Mouse (Mus musculus): ENCODE data around the gene Qrich1. TPM values are rescaled to one million over a fixed set of nuclear protein-coding genes. Genes with fewer than 3 reads are reported as not detected.

Gene Qrich1
- polyA plus RNA-seq, 1 experiment from 2014 or later, result 43.5 TPM

- H3K27ac ChIP-seq (replicated peaks), result no peak overlapping the region
- no peak overlapping the region for H3K9ac ChIP-seq
- 79% methylated on average over 15 of the region's 15 CpGs for WGBS (ENCODE audit: insufficient replicate concordance)
- H3K4me2 ChIP-seq, result no peak overlapping the region
- H3K4me1 ChIP-seq (replicated peaks), result peaks cover 15% of the 10 kb centered on the region
- no peaks in the 10 kb centered on the region for H3K9me3 ChIP-seq (replicated peaks)
- H3K4me3 ChIP-seq (replicated peaks), result no peak overlapping the region
- peaks cover 13% of the 10 kb centered on the region; the same call in 1 of the 2 replicates for H3K27me3 ChIP-seq
- peaks cover 6% of the 10 kb centered on the region; the same call in 1 of the 2 replicates for H3K36me3 ChIP-seq (replicated peaks)
- no peak for ATAC-seq (ENCODE audit: insufficient read depth)
Measured at GRCm38 (mm10) chr9:108484021-108484420, 32.6 kb upstream of the Qrich1 start.

- Histone ChIP-seq H3K27me3 (no peaks in the 10 kb centered on the region), H3K9ac (no peak overlapping the region), H3K4me2 (no peak overlapping the region), H3K4me1 (replicated peaks) (peaks cover 11% of the 10 kb centered on the region), H3K27ac (replicated peaks) (no peak overlapping the region), H3K36me3 (replicated peaks) (peaks cover 6% of the 10 kb centered on the region; the same call in 1 of the 2 replicates), H3K9me3 (replicated peaks) (no peaks in the 10 kb centered on the region), H3K4me3 (replicated peaks) (no peak overlapping the region)
- no peak for ATAC-seq (ENCODE audit: insufficient read depth)
- WGBS (ENCODE audit: insufficient replicate concordance), result 78% methylated on average over 19 of the region's 19 CpGs
Measured at GRCm38 (mm10) chr9:108485301-108485875, 31.2 kb upstream of the Qrich1 start.

- WGBS (ENCODE audit: insufficient replicate concordance), result 65% methylated on average over 8 of the region's 8 CpGs
- ATAC-seq (ENCODE audit: insufficient read depth), result no peak
- Histone ChIP-seq H3K9ac (no peak overlapping the region), H3K4me2 (no peak overlapping the region), H3K27me3 (no peaks in the 10 kb centered on the region), H3K4me1 (replicated peaks) (peaks cover 19% of the 10 kb centered on the region), H3K9me3 (replicated peaks) (no peaks in the 10 kb centered on the region), H3K27ac (replicated peaks) (no peak overlapping the region), H3K36me3 (replicated peaks) (peaks cover 6% of the 10 kb centered on the region; the same call in 1 of the 2 replicates), H3K4me3 (replicated peaks) (no peak overlapping the region)
Measured at GRCm38 (mm10) chr9:108486973-108487530, 29.6 kb upstream of the Qrich1 start.

GRCm38 (mm10) chr9:108488403-108488802, 28.2 kb upstream of the Qrich1 start:
- Histone ChIP-seq H3K27me3 (no peaks in the 10 kb centered on the region), H3K9me3 (replicated peaks) (no peaks in the 10 kb centered on the region), H3K9ac (no peak overlapping the region), H3K4me3 (replicated peaks) (no peak overlapping the region), H3K4me1 (replicated peaks) (peaks cover 29% of the 10 kb centered on the region), H3K27ac (replicated peaks) (no peak overlapping the region), H3K4me2 (no peak overlapping the region), H3K36me3 (replicated peaks) (peaks cover 19% of the 10 kb centered on the region)
- WGBS (ENCODE audit: insufficient replicate concordance), result 83% methylated on average over 17 of the region's 17 CpGs
- ATAC-seq (ENCODE audit: insufficient read depth), result no peak

- peaks cover 29% of the 10 kb centered on the region for H3K4me1 ChIP-seq (replicated peaks)
- H3K4me2 ChIP-seq, result no peak overlapping the region
- no peak overlapping the region for H3K9ac ChIP-seq
- H3K36me3 ChIP-seq (replicated peaks), result peaks cover 27% of the 10 kb centered on the region
- H3K4me3 ChIP-seq (replicated peaks), result no peak overlapping the region
- H3K9me3 ChIP-seq (replicated peaks), result no peaks in the 10 kb centered on the region
- H3K27ac ChIP-seq (replicated peaks), result peak overlapping the region; percentile 97; the same call in 1 of the 2 replicates
- no peak for ATAC-seq (ENCODE audit: insufficient read depth)
- 88% methylated on average over 20 of the region's 20 CpGs for WGBS (ENCODE audit: insufficient replicate concordance)
- H3K27me3 ChIP-seq, result no peaks in the 10 kb centered on the region
Measured at GRCm38 (mm10) chr9:108489215-108489614, 27.4 kb upstream of the Qrich1 start.

- peak overlapping the region; percentile 87 for H3K4me2 ChIP-seq
- H3K4me3 ChIP-seq (replicated peaks), result peak overlapping the region; percentile 96
- WGBS (ENCODE audit: insufficient replicate concordance), result 70% methylated on average over 26 of the region's 26 CpGs
- no peaks in the 10 kb centered on the region for H3K9me3 ChIP-seq (replicated peaks)
- peak overlapping the region; percentile 92 for H3K9ac ChIP-seq
- no peaks in the 10 kb centered on the region for H3K27me3 ChIP-seq
- peaks cover 34% of the 10 kb centered on the region for H3K36me3 ChIP-seq (replicated peaks)
- no peak for ATAC-seq (ENCODE audit: insufficient read depth)
- H3K4me1 ChIP-seq (replicated peaks), result peaks cover 29% of the 10 kb centered on the region
- peak overlapping the region; percentile 97 for H3K27ac ChIP-seq (replicated peaks)
Measured at GRCm38 (mm10) chr9:108489702-108490558, 26.7 kb upstream of the Qrich1 start.

GRCm38 (mm10) chr9:108490559-108491285, 25.9 kb upstream of the Qrich1 start, which contains the start of gene Usp19:
Gene Usp19 (plus strand): TSS chr9:108490602.
- Histone ChIP-seq H3K9ac (peak within 1 kb of the TSS; percentile 92), H3K4me1 (replicated peaks) (peaks cover 29% of the 10 kb centered on the region), H3K27me3 (no peaks in the 10 kb centered on the region), H3K9me3 (replicated peaks) (no peaks in the 10 kb centered on the region), H3K27ac (replicated peaks) (peak within 1 kb of the TSS; percentile 97), H3K4me3 (replicated peaks) (peak within 1 kb of the TSS; percentile 96), H3K4me2 (peak within 1 kb of the TSS; percentile 87), H3K36me3 (replicated peaks) (peaks cover 42% of the 10 kb centered on the region)
- peak; percentile 88 for ATAC-seq (ENCODE audit: insufficient read depth)
- WGBS (ENCODE audit: insufficient replicate concordance), result under 1% methylated on average over 69 of the region's 69 CpGs

GRCm38 (mm10) chr9:108491286-108491580, 25.4 kb upstream of the Qrich1 start:
- Histone ChIP-seq H3K4me2 (peak overlapping the region; percentile 87), H3K27ac (replicated peaks) (peak overlapping the region; percentile 97), H3K36me3 (replicated peaks) (peaks cover 47% of the 10 kb centered on the region), H3K4me3 (replicated peaks) (peak overlapping the region; percentile 96), H3K4me1 (replicated peaks) (peaks cover 29% of the 10 kb centered on the region), H3K27me3 (no peaks in the 10 kb centered on the region), H3K9ac (peak overlapping the region; percentile 92), H3K9me3 (replicated peaks) (no peaks in the 10 kb centered on the region)
- 1% methylated on average over 12 of the region's 12 CpGs for WGBS (ENCODE audit: insufficient replicate concordance)
- peak; percentile 19; the same call in 1 of the 2 replicates for ATAC-seq (ENCODE audit: insufficient read depth)

GRCm38 (mm10) chr9:108492043-108492750, 24.4 kb upstream of the Qrich1 start:
- ATAC-seq (ENCODE audit: insufficient read depth), result no peak
- Histone ChIP-seq H3K9ac (peak overlapping the region; percentile 92), H3K4me3 (replicated peaks) (peak overlapping the region; percentile 96), H3K27ac (replicated peaks) (peak overlapping the region; percentile 97), H3K9me3 (replicated peaks) (no peaks in the 10 kb centered on the region), H3K4me2 (peak overlapping the region; percentile 87), H3K36me3 (replicated peaks) (peaks cover 54% of the 10 kb centered on the region), H3K4me1 (replicated peaks) (peaks cover 29% of the 10 kb centered on the region), H3K27me3 (no peaks in the 10 kb centered on the region)
- WGBS (ENCODE audit: insufficient replicate concordance), result 68% methylated on average over 16 of the region's 16 CpGs

GRCm38 (mm10) chr9:108493246-108493645, 23.4 kb upstream of the Qrich1 start:
- WGBS (ENCODE audit: insufficient replicate concordance), result 88% methylated on average over 8 of the region's 8 CpGs
- ATAC-seq (ENCODE audit: insufficient read depth), result no peak
- no peaks in the 10 kb centered on the region for H3K27me3 ChIP-seq
- H3K9ac ChIP-seq, result no peak overlapping the region
- H3K4me1 ChIP-seq (replicated peaks), result peaks cover 29% of the 10 kb centered on the region
- H3K4me2 ChIP-seq, result no peak overlapping the region
- H3K4me3 ChIP-seq (replicated peaks), result no peak overlapping the region
- no peak overlapping the region for H3K27ac ChIP-seq (replicated peaks)
- peaks cover 61% of the 10 kb centered on the region for H3K36me3 ChIP-seq (replicated peaks)
- no peaks in the 10 kb centered on the region for H3K9me3 ChIP-seq (replicated peaks)
